Mouse (Mus musculus) E14TG2a.4 (cell line): ENCODE results near the gene Chaf1a.

Experiments used
- CTCF ChIP-seq: conservative IDR thresholded peaks from 2 replicates; pipeline ENCODE4 v1.5.1; 2014; ENCODE audit warnings: low read length
- NANOG ChIP-seq: IDR thresholded peaks from 2 replicates; pipeline ENCODE4 v1.6.1; 2014; ENCODE audit warnings: borderline replicate concordance, low read length, mixed read lengths
- POU5F1 ChIP-seq: IDR thresholded peaks from 2 replicates; pipeline ENCODE4 v1.6.1; 2014; ENCODE audit warnings: low read length, borderline replicate concordance

DNA sequence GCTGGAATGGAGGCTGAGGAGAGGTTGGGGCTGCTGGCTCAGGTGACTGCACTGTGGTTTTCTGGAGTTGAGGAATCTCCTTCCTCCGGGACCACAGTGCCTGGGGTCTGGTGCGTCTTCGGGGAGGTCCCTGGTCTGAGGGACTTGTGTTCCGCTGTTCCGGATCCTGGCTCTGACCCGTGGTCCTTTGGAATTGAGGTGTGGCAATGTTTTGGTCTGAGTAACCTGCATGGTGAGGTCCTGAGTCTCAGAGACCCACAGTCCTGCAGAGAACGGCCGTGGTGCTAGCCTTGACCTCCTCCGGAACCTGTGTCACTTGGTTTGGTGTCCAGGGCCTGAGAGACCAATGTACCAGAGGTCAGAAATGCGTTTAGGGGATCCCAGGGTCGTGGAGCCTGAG is 39.7 kb downstream of the Chaf1a start:
- TF ChIP-seq CTCF (no peak), NANOG (no peak), POU5F1 (no peak)
